Mouse (Mus musculus) CH12.LX (cell line): Measurements from ENCODE around the gene Cnnm2. TPM values are rescaled to one million over a fixed set of nuclear protein-coding genes. Genes with fewer than 3 reads are reported as not detected.

Experiments used
- DNase-seq: peaks from one replicate; pipeline ENCODE4 v3.0.0-alpha.2; 2013; ENCODE audit errors: extremely low read depth
- H3K27ac ChIP-seq: 2 replicates; pipeline ENCODE4 v1.5.1; 2012; ENCODE audit warnings: low read depth, mild to moderate bottlenecking, control low read depth, moderate library complexity; ENCODE audit not compliant: insufficient read depth
- H3K27me3 ChIP-seq: replicated peaks from 2 replicates; pipeline ENCODE3; 2012; ENCODE audit warnings: inconsistent platforms
- H3K36me3 ChIP-seq, 2 experiments: replicated peaks in 1 of 2; 2 replicates each; pipeline versions ENCODE3 to v1.6.1; 2012; ENCODE audit warnings: inconsistent platforms in 1 of 2, low read length in 1 of 2, mild to moderate bottlenecking in 1 of 2, mixed read lengths in 1 of 2, moderate library complexity in 1 of 2; ENCODE audit not compliant: control insufficient read depth in 1 of 2, insufficient read depth in 1 of 2
- H3K4me1 ChIP-seq, 2 experiments: 2 replicates each; pipeline ENCODE4 v1.6.1; 2012; ENCODE audit warnings: inconsistent platforms in 1 of 2, moderate library complexity in 1 of 2; ENCODE audit not compliant: insufficient read depth in 2 of 2, control insufficient read depth in 1 of 2
- H3K4me2 ChIP-seq: 2 replicates; pipeline ENCODE4 v1.6.1; 2012; ENCODE audit warnings: low read depth, mild to moderate bottlenecking, control low read depth; ENCODE audit not compliant: poor library complexity, insufficient read depth, severe bottlenecking
- H3K4me3 ChIP-seq, 3 experiments: fragments of 150-350 bp in 1 of 3; sonication (generic) in 1 of 3; replicated peaks in 1 of 3; 2 replicates each; pipeline versions ENCODE3 to v1.5.1; 2011 to 2012; ENCODE audit warnings: low read depth in 2 of 3, low read length in 2 of 3, mild to moderate bottlenecking in 2 of 3, moderate library complexity in 2 of 3, control low read depth in 1 of 3, improper control_type of control experiment in 1 of 3, inconsistent platforms in 1 of 3, mixed read lengths in 1 of 3; ENCODE audit not compliant: poor library complexity in 1 of 3
- H3K79me2 ChIP-seq: replicated peaks from 2 replicates; pipeline ENCODE4 v1.6.1; 2012; ENCODE audit warnings: mild to moderate bottlenecking, moderate library complexity; ENCODE audit not compliant: control insufficient read depth, poor library complexity, insufficient read depth, severe bottlenecking; ENCODE audit errors: extremely low read depth
- H3K9ac ChIP-seq: 2 replicates; pipeline ENCODE4 v1.6.1; 2012; ENCODE audit warnings: low read depth, mild to moderate bottlenecking, control low read depth, moderate library complexity; ENCODE audit not compliant: insufficient read depth
- H3K9me3 ChIP-seq: replicated peaks from 2 replicates; pipeline ENCODE3; 2012; ENCODE audit warnings: low read length, inconsistent platforms, mixed read lengths
- E2F4 ChIP-seq: IDR thresholded peaks from 2 replicates; pipeline ENCODE4 v1.6.1; 2011; ENCODE audit warnings: low read depth, low read length, improper control_type of control experiment; ENCODE audit not compliant: insufficient replicate concordance
- EP300 ChIP-seq: IDR thresholded peaks from 2 replicates; pipeline ENCODE4 v1.6.1; 2011; ENCODE audit warnings: low read length, improper control_type of control experiment
- GABPA ChIP-seq: IDR thresholded peaks from 2 replicates; pipeline ENCODE4 v1.6.1; 2012; ENCODE audit warnings: low read depth, low read length, improper control_type of control experiment, inconsistent platforms; ENCODE audit not compliant: insufficient replicate concordance
- HCFC1 ChIP-seq: IDR thresholded peaks from 2 replicates; pipeline ENCODE4 v1.6.1; 2012; ENCODE audit warnings: low read depth, mild to moderate bottlenecking, inconsistent platforms, low read length, improper control_type of control experiment
- IRF4 ChIP-seq: IDR thresholded peaks from 2 replicates; pipeline ENCODE4 v1.6.1; 2014; ENCODE audit warnings: low read depth, mild to moderate bottlenecking, inconsistent platforms, low read length, improper control_type of control experiment
- JUN ChIP-seq: IDR thresholded peaks from 2 replicates; pipeline ENCODE4 v1.6.1; 2011; ENCODE audit warnings: low read depth, mild to moderate bottlenecking, low read length, improper control_type of control experiment, moderate library complexity; ENCODE audit not compliant: insufficient read depth
- JUND ChIP-seq: conservative IDR thresholded peaks from 2 replicates; pipeline ENCODE4 v1.6.1; 2011; ENCODE audit warnings: low read depth, low read length, improper control_type of control experiment
- KAT2A ChIP-seq: IDR thresholded peaks from 2 replicates; pipeline ENCODE4 v1.6.1; 2012; ENCODE audit warnings: low read length, improper control_type of control experiment, inconsistent platforms; ENCODE audit not compliant: insufficient replicate concordance
- MEF2A ChIP-seq: IDR thresholded peaks from 2 replicates; pipeline ENCODE4 v1.6.1; 2014; ENCODE audit warnings: low read depth, mild to moderate bottlenecking, inconsistent platforms, low read length, improper control_type of control experiment, borderline replicate concordance
- MXI1 ChIP-seq: IDR thresholded peaks from 2 replicates; pipeline ENCODE4 v1.6.1; 2011; ENCODE audit warnings: mild to moderate bottlenecking, low read depth, low read length, improper control_type of control experiment
- MYC ChIP-seq: IDR thresholded peaks from 2 replicates; pipeline ENCODE4 v1.6.1; 2011; ENCODE audit warnings: low read depth, mild to moderate bottlenecking, improper control_type of control experiment, low read length
- NRF1 ChIP-seq: IDR thresholded peaks from 2 replicates; pipeline ENCODE4 v1.6.1; 2014; ENCODE audit warnings: low read depth, mild to moderate bottlenecking, inconsistent platforms, low read length, improper control_type of control experiment, moderate library complexity
- PAX5 ChIP-seq: IDR thresholded peaks from 2 replicates; pipeline ENCODE4 v1.6.1; 2012; ENCODE audit warnings: low read length, inconsistent platforms, mixed read lengths
- POLR2A ChIP-seq: IDR thresholded peaks from 2 replicates; pipeline ENCODE4 v1.6.1; 2011; ENCODE audit warnings: low read depth, mild to moderate bottlenecking, improper control_type of control experiment, low read length
- POLR2AphosphoS2 ChIP-seq: IDR thresholded peaks from 2 replicates; pipeline ENCODE4 v1.6.1; 2011; ENCODE audit warnings: low read depth, low read length, improper control_type of control experiment
- RAD21 ChIP-seq: IDR thresholded peaks from 2 replicates; pipeline ENCODE4 v1.6.1; 2011; ENCODE audit warnings: low read depth, mild to moderate bottlenecking, low read length, improper control_type of control experiment, moderate library complexity
- RCOR1 ChIP-seq: conservative IDR thresholded peaks from 2 replicates; pipeline ENCODE4 v1.6.1; 2012; ENCODE audit warnings: low read depth, mild to moderate bottlenecking, inconsistent platforms, low read length, improper control_type of control experiment
- SIN3A ChIP-seq: IDR thresholded peaks from 2 replicates; pipeline ENCODE4 v1.6.1; 2012; ENCODE audit warnings: low read length, improper control_type of control experiment, inconsistent platforms
- SMC3 ChIP-seq: IDR thresholded peaks from 2 replicates; pipeline ENCODE4 v1.6.1; 2011; ENCODE audit warnings: low read depth, low read length, improper control_type of control experiment
- TCF12 ChIP-seq: IDR thresholded peaks from 2 replicates; pipeline ENCODE4 v1.6.1; 2014; ENCODE audit warnings: low read depth, mild to moderate bottlenecking, inconsistent platforms, low read length, improper control_type of control experiment
- UBTF ChIP-seq: IDR thresholded peaks from 2 replicates; pipeline ENCODE4 v1.6.1; 2012; ENCODE audit warnings: low read depth, mild to moderate bottlenecking, inconsistent platforms, low read length, improper control_type of control experiment, moderate library complexity
- USF2 ChIP-seq: conservative IDR thresholded peaks from 2 replicates; pipeline ENCODE4 v1.6.1; 2011; ENCODE audit warnings: low read depth, low read length, improper control_type of control experiment
- ZKSCAN1 ChIP-seq: IDR thresholded peaks from 2 replicates; pipeline ENCODE4 v1.6.1; 2012; ENCODE audit warnings: low read depth, inconsistent platforms, low read length, improper control_type of control experiment, borderline replicate concordance
- ZNF384 ChIP-seq: IDR thresholded peaks from 2 replicates; pipeline ENCODE4 v1.6.1; 2012; ENCODE audit warnings: low read depth, low read length, improper control_type of control experiment, inconsistent platforms
- dilution Hi-C: fragments of 300-500 bp; cut with MboI; formaldehyde crosslinking; loops from 2 replicates; pipeline ENCODE4 v1.14.3; 2020; ENCODE audit warnings: low sequenced_read_pairs; ENCODE audit not compliant: extremely low pct_unique_long_range_greater_than_20kb, extremely low pct_ligation_motif_present
- in situ Hi-C: fragments of 300-500 bp; cut with MboI; formaldehyde crosslinking; loops from 3 replicates; pipeline ENCODE4 v1.14.3; 2019; ENCODE audit warnings: low sequenced_read_pairs, low pct_ligation_motif_present, low pct_unique_long_range_greater_than_20kb, mixed read lengths
- polyA plus RNA-seq: library from polyadenylated mRNA; unstranded; fragments of >175 nt; gene quantifications from 2 replicates; pipeline ENCODE4 v1.2.1, GENCODE M21; 2012; ENCODE audit warnings: low read depth; ENCODE audit not compliant: insufficient read length
- total RNA-seq, 2 experiments: library from RNA; depleted of rRNA; stranded (reverse); fragments of 300-350 nt in 1 of 2; fragments of >200 nt in 1 of 2; gene quantifications; 2 replicates each; pipeline ENCODE4 v1.2.3; 2012 to 2014

The Cnnm2 gene
- total and polyA plus RNA-seq, 3 experiments, result 1.8 to 3.7 (median 2.6) TPM

GRCm38 (mm10) chr19:46769759-46770158 is 8.4 kb downstream of the Cnnm2 start:
- H3K4me1 ChIP-seq, result peaks cover 2 to 5% of the 10 kb centered on the region in 2 experiments; a peak in 3 of 4 replicates
- no peak overlapping the region for H3K4me3 ChIP-seq
- DNase-seq, result no peak
- no peak overlapping the region for H3K4me2 ChIP-seq
- in situ Hi-C loops (loop anchor here (10.0 kb wide), 1 partner anchor 215 kb away; no protein-coding TSS in a partner anchor), dilution Hi-C loops (no loop called here)
- no peaks in the 10 kb centered on the region for H3K79me2 ChIP-seq
- H3K9ac ChIP-seq, result no peak overlapping the region
- H3K36me3 ChIP-seq, result no peaks in the 10 kb centered on the region
- no peak for TF ChIP-seq JUN
- no peak for TF ChIP-seq KAT2A
- TF ChIP-seq E2F4, result no peak
- H3K27me3 ChIP-seq, result no peaks in the 10 kb centered on the region
- H3K27ac ChIP-seq, result no peak overlapping the region
- no peaks in the 10 kb centered on the region for H3K9me3 ChIP-seq

- DNase-seq, result no peak
- Histone ChIP-seq H3K79me2 (no peaks in the 10 kb centered on the region), H3K36me3 (no peaks in the 10 kb centered on the region), H3K4me1 (no peaks in the 10 kb centered on the region), H3K27ac (no peak overlapping the region), H3K9ac (no peak overlapping the region), H3K27me3 (no peaks in the 10 kb centered on the region), H3K4me3 (no peak overlapping the region), H3K9me3 (no peaks in the 10 kb centered on the region), H3K4me2 (no peak overlapping the region)
- TF ChIP-seq NRF1 (no peak), JUND (no peak), POLR2AphosphoS2 (no peak), GABPA (no peak), RAD21 (no peak), MEF2A (no peak), RCOR1 (no peak), SMC3 (no peak), MXI1 (no peak), PAX5 (no peak), IRF4 (no peak), POLR2A (no peak), ZNF384 (no peak)
- in situ Hi-C loops (no loop called here), dilution Hi-C loops (no loop called here)
Measured at GRCm38 (mm10) chr19:46771801-46772200, 10.4 kb downstream of the Cnnm2 start.

- in situ Hi-C loops, result no loop called here
- no peaks in the 10 kb centered on the region for H3K79me2 ChIP-seq
- no peaks in the 10 kb centered on the region for H3K9me3 ChIP-seq
- TF ChIP-seq SIN3A, result no peak
- no peak for TF ChIP-seq EP300
- TF ChIP-seq USF2, result no peak
- TF ChIP-seq MEF2A, result no peak
- TF ChIP-seq MXI1, result no peak
- no peak for TF ChIP-seq MYC
- no peak for TF ChIP-seq ZKSCAN1
- no peak for TF ChIP-seq SMC3
- TF ChIP-seq TCF12, result no peak
- no peak for TF ChIP-seq UBTF
- TF ChIP-seq HCFC1, result no peak
- no peak for TF ChIP-seq POLR2A
- no peaks in the 10 kb centered on the region for H3K4me1 ChIP-seq
- no peak for DNase-seq
- dilution Hi-C loops, result no loop called here
- no peak overlapping the region for H3K9ac ChIP-seq
- no peak overlapping the region for H3K4me2 ChIP-seq
- no peaks in the 10 kb centered on the region for H3K27me3 ChIP-seq
- H3K27ac ChIP-seq, result no peak overlapping the region
- no peak overlapping the region for H3K4me3 ChIP-seq
- H3K36me3 ChIP-seq, result no peaks in the 10 kb centered on the region
Measured at GRCm38 (mm10) chr19:46776391-46776790, 15.0 kb downstream of the Cnnm2 start.
